Mouse (Mus musculus) MEL (cell line): ENCODE measurements around the gene Sec1.

Experiments used
- CTCF ChIP-seq, 3 experiments: IDR thresholded peaks in 2 of 3; conservative IDR thresholded peaks in 1 of 3; 2 replicates each; pipeline ENCODE4 v1.5.1; 2011 to 2012; ENCODE audit warnings: low read length in 3 of 3, low read depth in 2 of 3, mild to moderate bottlenecking in 2 of 3, improper control_type of control experiment in 1 of 3, inconsistent platforms in 1 of 3, mixed read lengths in 1 of 3, moderate library complexity in 1 of 3; ENCODE audit not compliant: control insufficient read depth in 1 of 3, insufficient read depth in 1 of 3, poor library complexity in 1 of 3, severe bottlenecking in 1 of 3
- E2F4 ChIP-seq: IDR thresholded peaks from 2 replicates; pipeline ENCODE4 v1.6.1; 2011; ENCODE audit warnings: low read depth, low read length, improper control_type of control experiment, borderline replicate concordance
- EP300 ChIP-seq, 2 experiments: IDR thresholded peaks; 2 replicates each; pipeline ENCODE4 v1.6.1; 2011; ENCODE audit warnings: improper control_type of control experiment in 2 of 2, low read length in 2 of 2, low read depth in 1 of 2, mild to moderate bottlenecking in 1 of 2
- GATA1 ChIP-seq: IDR thresholded peaks from 2 replicates; pipeline ENCODE4 v1.6.1; 2011; ENCODE audit warnings: low read depth, low read length, improper control_type of control experiment
- NRF1 ChIP-seq: IDR thresholded peaks from 2 replicates; pipeline ENCODE4 v1.6.1; 2014; ENCODE audit warnings: low read depth, mild to moderate bottlenecking, inconsistent platforms, low read length, improper control_type of control experiment, moderate library complexity; ENCODE audit not compliant: poor library complexity, insufficient read depth, severe bottlenecking
- POLR2A ChIP-seq, 2 experiments: IDR thresholded peaks; 2 replicates each; pipeline ENCODE4 v1.6.1; 2011 to 2012; ENCODE audit warnings: low read length in 2 of 2, mild to moderate bottlenecking in 2 of 2, control low read depth in 1 of 2, improper control_type of control experiment in 1 of 2, low read depth in 1 of 2, moderate library complexity in 1 of 2; ENCODE audit not compliant: control insufficient read depth in 1 of 2, insufficient read depth in 1 of 2, poor library complexity in 1 of 2
- POLR2AphosphoS5 ChIP-seq: IDR thresholded peaks from 2 replicates; pipeline ENCODE4 v1.6.1; 2012; ENCODE audit warnings: low read depth, borderline replicate concordance, mild to moderate bottlenecking, inconsistent platforms, low read length, moderate library complexity, mixed read lengths
- TBP ChIP-seq: IDR thresholded peaks from 2 replicates; pipeline ENCODE4 v1.8.0; 2011; ENCODE audit warnings: low read depth, low read length, improper control_type of control experiment
- TCF12 ChIP-seq: IDR thresholded peaks from 2 replicates; pipeline ENCODE4 v1.6.1; 2014; ENCODE audit warnings: low read depth, mild to moderate bottlenecking, inconsistent platforms, low read length, improper control_type of control experiment, moderate library complexity
- USF1 ChIP-seq: IDR thresholded peaks from 2 replicates; pipeline ENCODE4 v1.6.1; 2014; ENCODE audit warnings: low read depth, mild to moderate bottlenecking, inconsistent platforms, low read length, improper control_type of control experiment, moderate library complexity
- ZC3H11A ChIP-seq: IDR thresholded peaks from 2 replicates; pipeline ENCODE4 v1.6.1; 2012; ENCODE audit warnings: low read depth, mild to moderate bottlenecking, inconsistent platforms, low read length, improper control_type of control experiment
- ZNF384 ChIP-seq: IDR thresholded peaks from 2 replicates; pipeline ENCODE4 v1.6.1; 2012; ENCODE audit warnings: low read depth, mild to moderate bottlenecking, inconsistent platforms, low read length, improper control_type of control experiment

DNA sequence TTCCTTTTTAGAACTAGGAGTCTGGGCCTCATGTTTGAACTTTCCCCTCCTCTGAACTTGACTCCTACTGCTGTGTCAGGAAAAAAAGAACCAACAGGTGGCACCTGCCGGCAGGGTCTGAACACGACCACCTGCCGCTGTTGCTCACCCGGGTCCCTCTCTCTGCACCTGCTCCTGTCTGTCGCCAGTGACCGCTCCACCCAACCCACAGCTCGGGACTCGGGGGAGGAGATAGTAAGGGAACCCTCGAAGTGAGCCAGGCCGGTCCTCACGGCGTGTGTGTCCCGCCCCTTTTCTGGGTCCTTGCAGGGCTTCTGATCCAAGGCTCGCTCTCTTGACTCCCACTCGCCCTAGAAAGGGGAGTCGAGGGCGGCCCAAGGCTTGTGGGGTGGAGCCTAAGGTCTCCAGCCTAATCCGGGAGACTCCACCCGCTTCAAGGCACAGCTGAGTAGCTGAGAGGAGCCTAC is 54.6 kb downstream of the Sec1 start, which contains the start of gene Mamstr:
- TF ChIP-seq POLR2A (IDR thresholded peaks at IDR 0.05; ENCODE audit: control insufficient read depth in 1 of 2, insufficient read depth in 1 of 2, low read depth in 1 of 2, low read length in 2 of 2, poor library complexity in 1 of 2) (no peak), ZNF384 (no peak), CTCF (IDR thresholded peaks at IDR 0.05 in 2 of 3, conservative IDR thresholded peaks at IDR 0.05 in 1 of 3; ENCODE audit: control insufficient read depth in 1 of 3, insufficient read depth in 1 of 3, low read depth in 2 of 3, low read length in 3 of 3, poor library complexity in 1 of 3, severe bottlenecking in 1 of 3) (no peak), EP300 (IDR thresholded peaks at IDR 0.05; ENCODE audit: low read depth in 1 of 2, low read length in 2 of 2) (no peak), USF1 (no peak), NRF1 (no peak), GATA1 (no peak), POLR2AphosphoS5 (no peak), ZC3H11A (no peak), TBP (no peak), TCF12 (no peak), E2F4 (no peak)
